ENCODE assay signal across 19 mouse cellular contexts in the genomic region with DNA sequence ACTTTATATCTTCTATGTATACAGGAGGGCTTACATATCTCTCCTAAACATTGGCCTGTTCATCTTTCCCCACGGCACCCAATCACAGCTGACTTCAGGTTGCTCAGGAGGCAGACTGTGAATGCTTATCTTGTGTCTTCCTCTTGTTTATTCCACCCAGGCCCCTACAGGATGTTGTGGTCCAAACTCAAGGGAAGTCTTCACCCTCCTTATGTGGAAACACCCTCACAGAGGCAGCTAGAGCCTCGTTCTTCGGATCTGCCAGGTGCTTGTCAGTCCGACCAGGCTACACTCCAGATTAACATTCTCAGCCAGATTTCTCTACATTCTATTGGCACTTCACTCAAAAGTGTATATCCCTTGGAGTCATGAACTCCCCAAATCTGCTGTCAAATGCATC. TPM values are rescaled to one million over a fixed set of nuclear protein-coding genes. Genes with fewer than 3 reads are reported as not detected.
DNase-seq lines count a peak whose midpoint lies in the region; ATAC-seq lines count a peak whose summit lies in the region.
"Had no signal": no experiment of that assay in that cellular context is flagged by ENCODE, and none has a peak within 500 bp of the region (broad histone marks: within the 10 kb centered on the region; RNA-seq: fewer than 3 reads in every experiment).

No protein-coding gene starts in this region.

- peak; percentile 14 for DNase-seq in CD4-positive, CD25-positive, alpha-beta regulatory T cell, adult 2 months (ENCODE audit: low read depth, low spot score)
- peak; percentile 43 for DNase-seq in 416B (ENCODE audit: low read depth)
- peak; percentile 7 for DNase-seq in induced T-regulatory cell, adult 2 months (ENCODE audit: low read depth)
- peak; percentile 46 to 54 for DNase-seq in thymus, postnatal 10 days (ENCODE audit: low spot score in 2 of 2)
- no peak for DNase-seq in lung, postnatal 10 days
- DNase-seq in gastrocnemius, postnatal 25 days, result no peak
- DNase-seq in frontal cortex, postnatal 10 days (ENCODE audit: low spot score in 2 of 2), result no peak
- DNase-seq: adrenal gland, adult 8-10 months; cerebellum, adult 11-12 months; cerebellum, postnatal 14 days; heart, adult 2 months; kidney, adult 9 months; kidney, postnatal 25 days; lung, embryonic 14.5 days; lung, postnatal 4 days had no signal

- ATAC-seq in CD4-positive, CD25-positive, alpha-beta regulatory T cell, adult 4 months, result no peak
- ATAC-seq: activated CD4-positive, CD25-positive, alpha-beta regulatory T cell, adult 4 months; forebrain, embryonic 14.5 days; liver, embryonic 12.5 days had no signal

RNA-seq across cellular contexts. Expression of a gene that starts 32.7 kb away (rescaled TPM):
- polyA plus RNA-seq in CD4-positive, CD25-positive, alpha-beta regulatory T cell, adult 4 months (2017; shearing (Covaris generic)), result 1 to 10 TPM; 1.8 to 2.9 TPM
- total RNA-seq in gastrocnemius, postnatal 25 days (2021), result 1 to 10 TPM in 1 of 2 experiments, under 1 TPM in 1; 0.80 to 1.1 TPM

Comparison
In these comparisons a context has a peak if more than half of its experiments do, and no peak if none do; other contexts are left out.
1. DNase-seq: peak in CD4-positive, CD25-positive, alpha-beta regulatory T cell, adult 2 months (single experiment), 416B (single experiment), induced T-regulatory cell, adult 2 months (single experiment) and thymus, postnatal 10 days (2 of 2); none in lung, postnatal 10 days (single experiment), gastrocnemius, postnatal 25 days (single experiment) and frontal cortex, postnatal 10 days (0 of 2).